Mouse (Mus musculus) brain, adult 2 months (tissue): ENCODE data around the gene Gli2.
A peak's percentile ranks its signal among the peaks of the same experiment; 100 is the strongest.

Experiments
- DNase-seq: peaks from one replicate; pipeline ENCODE4 v3.0.0; 2011; ENCODE audit warnings: low read depth, low spot score

The Gli2 gene

DNA sequence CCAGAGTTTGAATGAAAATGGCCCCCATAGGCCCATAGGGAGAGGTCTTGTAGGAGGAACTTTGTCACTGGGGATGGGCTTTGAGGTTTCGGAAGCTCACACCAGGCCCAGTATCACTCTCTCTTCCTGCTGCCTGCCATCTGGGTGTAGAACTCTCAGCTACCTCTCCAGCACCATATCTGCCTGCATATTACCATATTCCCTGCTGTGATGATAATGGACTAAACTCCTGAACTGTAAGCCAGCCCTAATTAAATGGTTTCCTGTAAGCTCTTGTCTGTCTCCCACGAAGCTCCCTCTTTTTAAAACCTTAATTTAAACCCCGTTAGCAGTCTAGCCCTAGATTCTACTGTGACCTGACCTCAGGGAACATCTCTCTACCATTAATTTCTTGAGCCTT lies 149.0 kb downstream of the Gli2 start:
- DNase-seq, result no peak

DNA sequence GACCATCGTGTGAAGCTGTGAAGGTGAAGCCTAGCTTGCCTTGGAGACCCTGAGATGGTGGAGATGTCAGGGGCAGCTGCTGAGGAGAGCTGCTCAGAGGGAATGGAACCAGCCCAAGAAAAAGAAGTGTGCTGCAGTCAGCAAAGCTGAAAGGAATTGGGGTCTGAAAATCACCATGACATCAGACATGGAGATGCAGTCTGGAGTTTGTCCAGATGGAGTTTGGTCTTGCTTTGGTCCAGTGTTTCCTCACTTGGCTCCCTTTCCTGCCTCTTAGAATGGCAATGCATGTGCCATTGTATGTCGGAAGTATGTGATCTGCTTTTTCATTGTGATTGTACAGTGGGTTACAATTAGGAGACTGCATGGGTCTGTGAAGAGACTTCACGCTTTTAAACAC lies 149.7 kb downstream of the Gli2 start:
- no peak for DNase-seq

DNA sequence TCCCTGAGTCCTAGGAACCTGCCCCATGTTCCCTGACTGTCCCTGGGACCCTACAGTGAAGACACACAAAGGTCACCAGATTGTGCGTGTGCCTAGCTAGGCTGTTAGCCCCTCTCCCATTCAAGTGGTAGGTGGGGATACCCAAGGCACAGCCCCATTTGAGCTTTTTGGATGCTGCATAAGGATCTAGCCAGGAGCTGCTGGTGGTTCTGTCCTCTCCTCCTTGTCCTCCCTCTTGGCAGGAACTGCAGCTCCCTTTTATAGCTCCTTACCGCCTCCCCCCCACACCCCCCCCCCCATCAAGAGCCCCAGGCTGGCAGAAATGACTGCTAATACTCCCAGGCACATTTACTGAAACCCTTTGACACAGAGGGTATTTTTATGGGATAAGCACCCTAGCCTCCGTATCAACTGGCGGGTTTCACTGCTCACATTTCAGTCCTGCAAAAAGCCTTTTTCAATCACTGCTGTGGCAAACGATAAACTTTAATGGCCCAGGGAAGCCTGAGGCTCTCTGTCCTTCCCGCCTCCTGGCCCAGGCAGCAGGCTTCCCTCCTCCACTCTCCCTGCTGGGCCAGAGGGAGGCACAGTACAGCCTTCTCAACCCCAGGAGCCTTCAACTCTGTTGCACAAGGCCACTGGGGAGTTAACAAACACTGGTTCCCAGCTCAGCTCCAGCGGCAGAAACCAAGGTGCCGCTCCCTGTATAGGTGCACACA lies 151.4 kb downstream of the Gli2 start:
- no peak for DNase-seq

DNA sequence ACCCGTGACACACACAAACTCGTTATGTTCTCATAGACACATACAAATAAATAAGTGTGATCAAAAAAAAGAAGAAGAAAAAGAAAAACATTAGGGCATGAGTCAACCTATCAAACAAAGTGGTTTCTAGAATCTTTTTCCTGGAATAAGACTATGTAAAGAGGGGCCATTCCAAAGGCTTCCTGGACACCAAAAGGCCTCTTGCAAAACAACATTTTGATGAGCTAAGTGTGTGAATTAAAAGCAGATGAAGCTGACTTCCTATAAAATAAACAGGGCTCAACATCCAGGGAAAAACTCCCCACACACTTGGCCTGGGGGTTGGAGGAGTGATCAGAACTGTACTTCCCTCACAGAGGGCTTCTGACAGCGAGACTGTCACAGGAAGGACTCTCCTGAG lies 155.1 kb downstream of the Gli2 start:
- no peak for DNase-seq

DNA sequence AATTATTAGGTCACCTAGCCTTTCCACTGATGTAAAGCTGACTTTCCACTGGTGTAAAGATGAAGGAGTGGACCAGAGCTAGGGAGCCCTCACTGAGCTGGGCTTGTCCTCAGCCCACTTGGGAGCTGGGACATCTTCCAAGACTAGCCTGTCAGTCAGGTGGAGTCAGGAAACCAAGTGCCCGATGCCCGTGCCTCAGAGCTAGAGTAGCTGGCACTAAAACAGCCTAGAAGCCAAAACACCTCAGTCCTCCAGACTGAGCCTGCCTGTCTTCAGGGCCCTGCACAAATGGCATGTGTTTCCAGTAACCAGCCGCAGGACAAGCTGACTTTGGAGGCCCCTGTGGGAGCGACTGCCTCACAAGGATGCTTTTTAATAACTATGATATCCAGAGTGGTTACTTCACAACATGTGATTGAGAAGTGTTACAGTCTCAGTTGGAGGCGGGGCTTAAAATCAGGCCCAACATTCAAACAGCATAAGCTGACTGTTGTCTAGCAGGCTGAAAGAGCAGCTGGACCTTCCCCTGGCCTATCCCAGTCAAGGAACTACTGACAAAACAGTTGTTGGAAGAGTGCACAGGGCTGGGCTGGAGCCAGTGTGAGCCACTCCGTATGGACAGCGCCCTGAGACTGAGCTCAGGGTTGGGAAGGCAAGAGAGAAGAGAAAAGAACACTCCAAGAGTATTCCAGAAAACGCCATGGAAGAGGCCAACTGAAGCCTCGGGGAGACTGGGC lies 158.2 kb downstream of the Gli2 start:
- no peak for DNase-seq

DNA sequence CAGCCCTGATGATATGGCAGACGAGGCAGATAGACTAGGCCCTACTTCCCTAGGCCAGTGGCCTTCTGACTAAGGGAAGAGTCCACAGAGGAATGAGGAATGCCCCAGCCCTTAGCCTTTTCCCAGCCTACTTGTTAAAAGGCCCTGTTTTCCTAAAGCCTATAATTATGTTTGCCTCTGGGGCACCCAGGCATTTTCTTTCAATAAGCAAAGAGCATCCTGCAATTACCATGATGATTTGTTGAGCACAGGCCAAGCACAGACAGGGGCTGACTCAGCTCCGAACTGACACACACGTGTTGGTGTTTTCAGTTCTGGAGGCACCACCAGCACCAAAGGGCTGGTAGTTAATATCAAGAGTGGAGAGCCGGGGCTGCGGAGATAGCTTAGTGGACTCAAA lies 162.0 kb downstream of the Gli2 start:
- DNase-seq, result peak; percentile 76

DNA sequence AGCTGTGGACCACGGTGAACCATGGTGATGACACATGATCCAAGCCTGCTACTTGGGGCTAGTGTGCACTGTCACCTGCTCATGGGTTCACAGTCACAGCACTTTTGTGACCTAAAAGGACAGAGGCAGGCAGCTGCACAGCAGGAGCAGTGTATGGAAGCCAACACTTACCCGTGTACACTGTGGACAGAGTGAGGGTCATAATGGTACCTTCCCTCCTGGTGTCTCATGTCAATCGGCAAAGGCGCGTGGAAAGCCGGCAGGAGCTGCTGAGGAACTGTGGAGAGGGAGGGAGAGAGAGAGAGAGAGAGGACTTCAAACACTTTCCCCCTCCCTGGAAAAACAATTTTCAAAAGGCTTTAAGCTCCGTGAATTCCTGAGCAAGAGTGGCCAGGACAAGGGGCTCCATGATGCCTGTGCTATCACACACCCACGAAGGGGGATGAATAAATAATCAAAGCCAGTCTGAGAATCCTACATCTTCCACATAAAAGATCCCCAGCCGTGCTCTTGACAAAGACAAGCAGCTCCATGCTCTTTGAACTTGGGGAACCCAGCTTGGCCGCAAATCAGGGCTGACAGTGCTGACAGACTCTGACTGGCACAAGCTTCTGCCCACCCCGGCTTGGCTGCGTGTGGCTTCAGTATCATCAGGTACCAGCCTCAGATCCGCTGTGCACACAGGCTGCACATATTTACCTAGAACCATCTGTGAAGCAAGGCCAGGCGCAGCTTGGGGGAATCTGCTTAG lies 163.1 kb downstream of the Gli2 start:
- DNase-seq, result no peak

DNA sequence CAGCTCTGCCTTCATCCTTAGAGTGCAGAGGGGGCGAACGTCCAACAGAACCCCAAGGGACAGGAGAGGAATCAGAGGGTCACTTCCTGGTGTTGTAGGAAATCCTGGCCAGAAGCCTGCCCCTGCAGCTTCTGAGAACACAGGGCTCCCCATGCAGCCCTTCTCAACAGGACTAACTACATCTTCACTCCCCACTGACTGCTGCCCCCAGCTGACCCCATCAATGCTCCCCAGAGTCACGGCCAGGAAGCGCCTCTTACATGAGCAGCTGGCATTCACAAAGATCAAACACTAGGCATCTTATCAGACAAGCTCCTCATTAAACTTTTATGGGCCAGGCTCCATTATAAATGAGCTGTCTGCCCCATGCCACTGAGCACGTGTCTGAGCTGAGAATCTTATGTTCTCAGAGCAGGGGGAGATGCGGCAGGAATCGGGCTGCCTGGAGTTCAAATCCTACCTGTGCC lies 172.6 kb downstream of the Gli2 start:
- DNase-seq, result no peak

DNA sequence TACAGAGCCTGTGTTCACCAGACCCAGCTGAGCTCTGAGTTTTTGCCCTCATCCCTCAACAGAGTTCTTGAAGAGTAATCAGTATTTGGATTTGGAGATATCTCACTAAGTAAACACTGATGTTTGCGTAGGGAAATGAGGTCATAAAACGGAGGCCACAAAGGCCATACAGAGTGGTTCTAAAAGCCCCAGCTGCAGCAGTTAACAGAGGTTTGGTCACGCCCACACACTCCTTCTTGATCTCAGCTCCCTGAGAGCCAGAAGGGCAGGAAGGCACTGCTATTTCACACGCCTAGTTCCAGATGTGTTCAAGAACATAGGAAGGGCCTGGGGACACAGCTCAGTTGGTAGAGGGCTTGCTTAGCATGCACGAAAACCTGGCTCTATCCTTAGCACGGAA lies 175.1 kb downstream of the Gli2 start:
- DNase-seq, result no peak

DNA sequence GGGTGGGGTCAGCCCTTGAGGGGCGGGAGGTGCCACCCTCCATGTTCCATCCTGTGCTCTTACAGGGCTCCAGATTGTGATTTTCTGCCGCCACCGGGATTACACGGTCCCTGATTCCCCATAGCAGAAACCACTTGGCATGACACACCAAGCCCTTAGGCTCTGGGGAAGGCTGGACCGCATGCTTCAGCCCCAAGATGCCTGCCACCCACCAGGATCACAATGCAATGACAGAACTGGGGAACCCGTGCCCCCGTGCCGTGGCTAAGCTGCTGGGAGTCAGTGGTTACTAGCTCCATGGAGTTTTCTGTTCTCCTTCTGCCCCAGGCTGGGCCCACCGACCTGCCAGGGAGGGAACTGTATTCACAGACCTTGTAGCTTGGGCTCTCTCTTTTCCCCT lies 178.2 kb downstream of the Gli2 start:
- no peak for DNase-seq

DNA sequence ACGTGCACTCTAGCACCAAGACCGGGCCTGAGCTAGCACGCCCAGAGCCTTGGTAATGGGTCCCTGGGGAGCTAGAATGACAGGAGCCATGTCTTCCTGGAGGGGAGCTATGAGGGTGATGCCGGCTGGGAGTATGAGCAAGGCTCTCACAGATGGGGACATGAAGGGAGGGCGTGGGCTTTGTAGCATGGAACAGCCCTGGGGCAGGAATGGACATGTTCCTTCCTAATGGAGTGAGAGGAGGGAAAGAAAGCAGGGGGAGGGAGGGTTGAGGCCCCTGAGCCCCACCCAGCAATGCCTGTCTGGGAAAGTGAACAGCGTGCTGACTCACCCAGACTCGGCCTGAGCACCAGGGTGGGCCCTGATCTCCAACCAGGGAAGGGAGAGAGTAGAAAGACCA lies 179.9 kb downstream of the Gli2 start:
- no peak for DNase-seq

DNA sequence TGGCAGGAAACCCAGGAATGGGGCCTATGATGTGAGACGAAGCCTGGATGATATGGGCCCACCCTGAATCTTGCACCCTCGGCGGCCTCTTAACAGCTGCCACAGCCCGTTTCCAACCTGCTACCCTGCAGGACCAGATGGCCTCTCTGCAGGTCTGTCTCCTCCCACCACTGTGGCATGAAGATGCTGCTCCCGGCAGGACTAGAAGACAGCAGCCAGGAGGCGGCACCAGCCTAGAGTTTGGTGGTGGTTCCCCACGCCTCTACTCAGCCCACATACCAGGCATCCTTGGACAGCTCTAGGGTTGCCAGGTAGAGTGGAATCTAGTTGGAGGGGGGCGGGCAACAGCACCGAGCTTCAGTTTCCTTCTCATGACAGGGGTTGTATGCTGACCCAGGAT lies 188.7 kb downstream of the Gli2 start:
- peak; percentile 78 for DNase-seq

DNA sequence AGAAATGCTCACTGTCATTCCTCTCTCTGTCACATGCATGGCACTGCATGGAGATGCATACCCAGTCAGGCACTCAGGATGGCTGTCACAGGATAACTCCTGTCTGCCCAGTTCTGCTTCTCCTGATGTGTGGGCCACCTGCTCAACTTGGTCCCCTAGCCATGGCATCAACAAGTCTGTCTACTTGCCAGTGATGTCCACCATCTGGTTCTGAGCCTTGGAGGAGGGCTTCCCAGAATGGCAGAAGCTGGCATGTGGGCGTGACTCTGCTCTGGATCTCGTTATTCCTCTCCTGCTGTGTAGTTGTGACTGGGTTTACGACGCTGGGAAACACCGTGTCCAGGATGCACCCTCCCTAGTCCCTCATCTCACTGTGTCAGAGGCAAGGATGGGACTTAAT lies 189.4 kb downstream of the Gli2 start:
- DNase-seq, result peak; percentile 76

DNA sequence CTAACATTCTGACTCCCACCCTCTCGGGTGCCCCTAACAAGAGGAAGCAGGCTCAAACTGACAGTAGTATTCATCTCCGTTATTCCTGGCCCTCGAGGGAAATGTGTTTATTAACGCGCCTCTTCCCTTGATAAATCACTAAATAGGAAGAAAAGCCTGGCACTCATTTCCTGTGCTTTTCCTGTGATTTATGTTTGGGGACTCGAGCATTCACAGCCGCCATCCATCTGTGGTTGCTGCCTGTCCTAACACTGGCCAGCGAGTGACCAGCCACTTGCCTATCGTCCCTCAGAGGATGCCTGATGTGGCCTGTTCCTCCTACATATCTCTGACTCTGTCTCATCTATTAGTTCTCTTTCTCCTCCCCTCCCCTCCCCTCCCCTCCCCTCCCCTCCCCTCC lies 195.3 kb downstream of the Gli2 start:
- DNase-seq, result no peak

DNA sequence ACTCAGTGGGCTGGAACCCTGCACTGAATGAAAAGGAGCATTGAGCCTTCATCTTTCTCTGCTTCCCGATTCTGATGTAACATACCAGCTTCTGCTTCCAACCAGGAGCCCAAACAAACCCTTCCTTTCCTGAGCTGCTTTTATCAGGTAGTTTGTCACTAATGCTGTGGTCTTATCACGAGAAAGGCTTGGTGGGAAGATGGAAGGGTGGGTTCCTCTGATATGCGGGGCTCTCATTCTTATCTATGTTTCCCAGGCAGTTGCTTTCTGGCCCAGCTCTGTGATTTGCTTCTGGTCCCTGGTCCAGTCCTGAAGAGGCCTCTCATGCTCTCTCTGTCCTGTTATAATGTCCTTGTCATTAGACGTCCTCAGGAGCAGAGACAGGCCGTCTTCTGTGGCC lies 222.8 kb downstream of the Gli2 start:
- DNase-seq, result no peak

DNA sequence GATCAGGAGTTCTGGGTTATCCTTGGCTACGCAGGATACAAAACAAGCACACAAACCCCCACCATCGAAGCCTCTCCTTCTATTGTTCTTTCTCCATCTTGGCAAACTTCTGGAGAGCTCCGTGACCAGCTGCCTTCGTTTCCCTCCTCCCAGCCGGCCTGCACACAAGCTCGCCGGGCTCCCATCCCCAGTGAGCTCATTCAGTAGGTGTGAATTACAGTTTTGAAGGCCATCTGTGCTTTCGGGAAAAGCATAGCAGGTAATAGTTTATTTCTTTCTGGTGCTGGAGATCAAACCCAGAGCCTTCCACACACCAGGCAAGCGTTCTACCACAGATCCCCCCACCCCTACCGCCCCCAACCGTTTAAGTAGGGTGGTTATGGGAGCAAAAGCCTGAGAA lies 226.8 kb downstream of the Gli2 start:
- peak; percentile 75 for DNase-seq

DNA sequence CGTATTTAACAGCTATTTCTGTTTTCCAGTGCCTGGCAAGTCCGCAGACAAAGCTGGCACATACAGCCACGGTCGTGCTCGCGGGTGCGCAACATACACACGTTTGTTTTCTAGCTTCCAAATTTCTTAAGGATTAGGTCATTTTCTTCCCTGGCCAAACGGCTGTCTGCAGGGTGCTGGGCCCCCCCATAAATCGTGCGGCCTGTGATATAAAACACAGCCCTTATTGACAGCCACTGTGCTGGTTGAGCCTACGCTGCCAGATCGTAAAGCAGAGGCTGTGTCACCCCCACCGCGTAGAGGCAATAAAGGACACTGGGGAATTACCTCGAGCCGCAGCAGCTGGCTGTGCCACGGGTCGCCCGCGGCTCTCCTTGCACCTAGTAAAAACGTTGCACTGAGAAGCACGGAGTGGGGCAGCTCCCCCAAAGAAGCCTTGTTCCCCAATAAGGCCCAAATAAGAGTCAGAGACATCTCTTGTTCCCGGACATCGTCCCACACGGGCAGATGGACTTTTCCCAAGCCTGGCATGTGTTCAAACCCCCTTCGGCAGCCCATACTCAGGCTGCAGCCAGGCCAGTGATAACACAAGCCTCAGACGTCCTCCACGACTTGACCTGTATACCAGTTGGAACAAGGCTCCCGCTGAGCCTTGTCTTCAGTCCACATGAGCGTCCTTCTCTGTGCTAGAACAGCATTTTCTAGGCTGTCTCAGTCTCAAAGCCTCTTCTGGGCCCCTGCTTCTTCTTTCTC lies 227.8 kb downstream of the Gli2 start:
- DNase-seq, result peak; percentile 27

DNA sequence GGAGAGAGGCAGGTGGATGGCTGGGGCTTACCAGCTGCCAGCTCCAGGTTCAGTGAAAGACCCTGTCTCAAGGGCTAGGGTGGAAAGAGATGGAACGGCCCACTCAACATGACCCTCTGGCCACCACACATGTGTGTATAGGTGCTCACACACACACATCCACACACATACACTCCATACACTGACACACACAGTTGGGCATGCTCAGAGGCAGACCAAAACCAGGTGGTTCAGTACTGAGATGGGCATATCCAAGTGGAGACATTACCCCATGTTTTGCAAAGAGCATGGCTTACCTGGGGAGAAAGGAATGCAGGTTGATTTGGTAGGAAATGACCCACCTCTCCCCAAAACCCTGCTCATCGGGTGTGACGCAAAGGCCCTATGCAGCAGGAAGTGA lies 228.4 kb downstream of the Gli2 start:
- no peak for DNase-seq

DNA sequence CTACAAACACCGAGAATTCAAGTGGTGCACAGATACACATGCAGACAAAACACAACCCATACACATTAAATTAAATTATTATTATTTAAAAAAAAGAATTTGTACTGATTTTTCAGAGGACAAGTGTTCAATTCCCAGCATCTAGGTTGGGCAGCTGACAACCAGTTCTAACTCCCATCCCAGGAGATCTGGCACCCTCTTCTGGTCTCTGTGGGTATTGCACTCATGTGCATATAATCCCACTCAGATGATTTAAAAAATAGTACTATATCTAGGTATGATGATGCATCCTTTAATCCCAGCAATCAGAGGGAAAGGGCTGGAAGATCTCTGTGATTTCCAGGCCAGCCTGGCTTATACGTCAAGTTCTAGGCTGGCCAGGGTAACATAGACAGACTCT lies 231.2 kb downstream of the Gli2 start:
- DNase-seq, result no peak

DNA sequence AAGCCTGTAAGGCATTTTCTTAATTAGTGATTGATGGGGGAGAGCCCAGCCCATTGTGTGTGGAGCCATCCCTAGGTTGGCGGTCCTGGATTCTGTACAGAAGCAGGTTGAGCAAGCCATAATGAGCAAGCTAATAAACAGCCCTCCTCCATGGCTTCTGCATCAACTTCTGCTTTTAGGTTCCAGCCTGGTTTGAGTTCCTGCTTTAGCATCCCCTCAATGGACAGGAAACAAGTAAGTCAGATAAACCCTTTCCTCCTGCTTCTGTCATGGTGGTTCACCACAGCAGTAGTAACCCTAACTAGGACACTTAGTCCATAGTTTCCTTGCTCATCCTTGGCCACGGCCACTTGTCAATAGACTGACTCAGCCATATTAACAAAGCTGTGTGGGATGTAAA lies 238.4 kb downstream of the Gli2 start:
- DNase-seq, result no peak

DNA sequence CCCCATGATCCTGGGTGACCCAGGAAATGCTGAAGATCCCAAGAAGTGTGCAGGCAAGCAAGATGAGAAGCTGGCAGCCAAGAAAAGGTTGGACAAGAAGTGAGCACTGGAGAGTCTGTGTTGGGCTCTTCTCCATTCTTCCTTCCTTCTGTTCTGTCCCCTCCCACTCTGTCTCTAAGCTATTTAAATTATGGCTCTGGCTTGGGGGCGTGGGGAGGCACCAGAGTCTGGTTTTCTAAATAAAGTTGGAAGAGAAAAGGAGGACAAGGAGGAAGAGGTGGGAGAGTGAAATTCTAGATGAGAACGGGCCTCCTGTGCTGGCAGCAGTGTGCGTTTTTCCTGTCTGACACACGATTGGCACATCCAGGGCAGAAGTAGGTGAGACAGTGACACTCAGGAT lies 243.1 kb downstream of the Gli2 start:
- DNase-seq, result peak; percentile 78

DNA sequence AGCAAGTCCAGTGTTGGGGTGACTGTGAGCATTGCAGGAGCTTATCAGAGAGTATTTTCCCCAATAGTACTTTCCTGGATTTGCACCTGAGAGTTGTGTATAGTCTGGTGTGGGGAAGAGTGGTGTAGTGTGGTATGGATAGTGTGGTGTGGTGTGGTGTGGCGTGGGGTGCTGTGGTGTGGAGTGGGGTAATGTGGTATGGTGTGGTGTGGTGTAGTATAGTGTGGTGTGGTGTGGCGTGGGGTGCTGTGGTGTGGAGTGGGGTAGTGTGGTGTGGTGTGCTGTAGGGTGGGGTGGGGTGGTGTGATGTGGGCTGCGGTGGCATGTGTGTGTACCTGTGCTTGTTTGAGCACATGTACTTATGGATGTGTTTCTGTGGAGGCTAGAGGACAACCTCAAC lies 246.7 kb downstream of the Gli2 start:
- DNase-seq, result no peak
